Comparison of ENCODE assay signal across 25 mouse cellular contexts in the genomic region with DNA sequence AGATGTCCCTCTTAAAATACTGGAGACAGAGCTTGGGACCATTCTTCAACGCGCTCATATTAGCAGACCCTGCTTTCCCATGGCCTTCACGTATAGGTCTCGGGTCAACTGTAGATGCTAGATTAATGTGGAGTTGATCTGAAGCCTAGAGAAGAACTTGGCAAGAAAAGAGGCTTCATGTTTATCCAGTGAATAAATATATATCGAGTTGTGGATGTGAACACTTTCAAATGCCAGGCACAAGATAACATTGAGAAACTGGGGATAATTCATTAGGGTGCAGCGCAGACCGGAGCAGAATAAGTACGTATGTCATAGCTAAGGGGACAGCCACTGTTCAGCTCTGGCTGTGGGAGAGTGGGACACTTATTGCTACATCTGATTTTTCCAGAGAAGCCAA.
"Had no signal": no experiment of that assay in that cellular context is flagged by ENCODE, and none has a peak within 500 bp of the region (broad histone marks: within the 10 kb centered on the region; RNA-seq: fewer than 3 reads in every experiment).

No protein-coding gene starts in this region.

- H3K9me3 ChIP-seq: heart, embryonic 13.5 days; heart, embryonic 15.5 days; hindbrain, embryonic 13.5 days; hindbrain, embryonic 15.5 days; kidney, embryonic 15.5 days; limb, embryonic 13.5 days; limb, embryonic 15.5 days had no signal

- DNase-seq: forebrain, postnatal 0 days; gastrocnemius, postnatal 14 days; gastrocnemius, postnatal 36 days; heart, adult 11 months; heart, adult 2 months; heart, postnatal 14 days; heart, postnatal 36 days; kidney, adult 11 months; kidney, adult 2 months; kidney, adult 9 months; kidney, postnatal 10 days; kidney, postnatal 36 days; layer of hippocampus, adult 9-11 months; layer of hippocampus, postnatal 36 days; left cerebral cortex, postnatal 4 days had no signal

- H3K27ac ChIP-seq: heart, adult 2 months; heart, embryonic 13.5 days; heart, embryonic 15.5 days; hindbrain, embryonic 13.5 days; hindbrain, embryonic 15.5 days; hindbrain, postnatal 0 days; kidney, embryonic 15.5 days; limb, embryonic 13.5 days; limb, embryonic 15.5 days had no signal

- H3K4me3 ChIP-seq: heart, adult 2 months; heart, embryonic 13.5 days; heart, embryonic 15.5 days; hindbrain, embryonic 13.5 days; hindbrain, embryonic 15.5 days; kidney, embryonic 15.5 days; limb, embryonic 13.5 days; limb, embryonic 15.5 days had no signal

- ATAC-seq: forebrain, postnatal 0 days; hindbrain, postnatal 0 days; intestine, embryonic 16.5 days had no signal

- H3K27me3 ChIP-seq: heart, embryonic 13.5 days; heart, embryonic 15.5 days; hindbrain, embryonic 13.5 days; hindbrain, embryonic 15.5 days; kidney, embryonic 15.5 days; limb, embryonic 13.5 days; limb, embryonic 15.5 days had no signal

- H3K4me2 ChIP-seq: heart, embryonic 11.5 days; heart, embryonic 13.5 days; heart, embryonic 15.5 days; hindbrain, embryonic 13.5 days; hindbrain, embryonic 15.5 days; kidney, embryonic 15.5 days; limb, embryonic 13.5 days; limb, embryonic 15.5 days had no signal

- H3K9ac ChIP-seq: forebrain, postnatal 0 days; heart, embryonic 13.5 days; heart, embryonic 15.5 days; hindbrain, embryonic 13.5 days; hindbrain, embryonic 15.5 days; kidney, embryonic 15.5 days; limb, embryonic 13.5 days; limb, embryonic 15.5 days had no signal

- H3K36me3 ChIP-seq: heart, embryonic 13.5 days; heart, embryonic 15.5 days; hindbrain, embryonic 13.5 days; hindbrain, embryonic 15.5 days; kidney, embryonic 15.5 days; limb, embryonic 13.5 days; limb, embryonic 15.5 days had no signal

- H3K4me1 ChIP-seq: heart, embryonic 15.5 days; hindbrain, embryonic 13.5 days; hindbrain, embryonic 15.5 days; limb, embryonic 13.5 days had no signal
